9 mouse cellular contexts compared by ENCODE assay signal in the genomic region with DNA sequence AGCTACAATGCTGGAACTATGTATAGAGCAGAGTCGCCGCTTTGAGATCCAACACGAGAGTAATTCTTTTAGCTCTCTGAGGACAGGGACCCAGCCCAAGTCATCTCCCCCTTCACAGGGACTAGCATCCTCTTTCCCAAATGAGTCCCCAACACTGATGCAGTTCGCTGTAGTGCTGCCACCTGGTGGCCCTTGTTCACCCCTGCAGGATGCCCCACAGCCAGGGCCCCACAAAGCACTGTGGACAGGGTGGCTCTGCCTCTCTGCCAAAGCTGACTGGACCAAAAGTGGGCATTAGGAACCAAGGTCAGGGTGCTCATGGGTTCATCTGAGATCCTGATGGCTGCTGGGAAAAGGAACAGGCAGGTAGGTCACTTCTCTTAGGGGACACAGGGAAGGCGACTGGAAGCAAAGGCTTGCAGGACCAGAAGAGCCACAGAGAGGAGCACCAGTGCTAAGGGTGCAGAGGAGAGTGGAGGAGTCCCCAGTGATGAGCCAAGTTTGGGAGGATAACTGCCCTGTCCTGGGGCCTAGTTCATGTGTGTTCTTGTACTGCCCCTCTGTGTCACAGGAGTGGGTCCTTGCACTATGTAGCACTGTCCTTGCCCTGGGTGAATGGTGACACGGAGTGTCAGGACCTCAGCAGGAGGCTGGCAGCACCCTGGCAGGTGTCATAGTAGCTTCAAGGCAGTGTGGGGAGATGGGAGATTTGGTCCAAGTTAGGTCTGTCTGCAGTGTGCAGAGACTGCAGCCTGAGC. TPM values are rescaled to one million over a fixed set of nuclear protein-coding genes. Genes with fewer than 3 reads are reported as not detected.
A peak's percentile ranks its signal among the peaks of the same experiment; 100 is the strongest.
DNase-seq lines count a peak whose midpoint lies in the region; ATAC-seq and TF ChIP-seq lines count a peak whose summit lies in the region.
"Had no signal": no experiment of that assay in that cellular context is flagged by ENCODE, and none has a peak within 500 bp of the region (broad histone marks: within the 10 kb centered on the region; RNA-seq: fewer than 3 reads in every experiment).

No protein-coding gene starts in this region.

- peak; percentile 59 to 73 for DNase-seq in right cerebral cortex, adult 2 months (ENCODE audit: low spot score in 2 of 2)
- no peak for DNase-seq in right cerebral cortex, postnatal 36 days (ENCODE audit: low spot score in 2 of 2)
- peak; percentile 49 for DNase-seq in adrenal gland, adult 2 months
- DNase-seq in hindbrain, postnatal 0 days (ENCODE audit: low spot score), result peak; percentile 76
- DNase-seq in liver, embryonic 14.5 days (ENCODE audit: low read depth in 3 of 3, low spot score in 3 of 3), result no peak
- DNase-seq in neural tube, embryonic 11.5 days (ENCODE audit: low spot score), result peak; percentile 77
- DNase-seq in urinary bladder, postnatal 4 days (ENCODE audit: low spot score in 2 of 2), result no peak

- TF ChIP-seq EP300 in liver, embryonic 14.5 days (IDR thresholded peaks at IDR 0.05; ENCODE audit: low read depth), result no peak

- no peaks in the 10 kb centered on the region for H3K27me3 ChIP-seq in hindbrain, postnatal 0 days (ENCODE audit: insufficient read depth, low read length)
- H3K27me3 ChIP-seq in liver, embryonic 14.5 days (ENCODE audit: control insufficient read depth, insufficient read depth, low read length), result no peaks in the 10 kb centered on the region
- H3K27me3 ChIP-seq in neural tube, embryonic 11.5 days (ENCODE audit: control insufficient read depth, insufficient read depth, low read length), result no peaks in the 10 kb centered on the region

- no peaks in the 10 kb centered on the region for H3K4me1 ChIP-seq in hindbrain, postnatal 0 days (ENCODE audit: insufficient read depth, low read length)
- H3K4me1 ChIP-seq in liver, embryonic 14.5 days (replicated peaks; ENCODE audit: control insufficient read depth in 2 of 2, insufficient read depth in 2 of 2, low read length in 1 of 2), result no peaks in the 10 kb centered on the region
- no peaks in the 10 kb centered on the region for H3K4me1 ChIP-seq in neural tube, embryonic 11.5 days (ENCODE audit: control insufficient read depth, insufficient read depth, low read length)

- H3K4me3 ChIP-seq in hindbrain, postnatal 0 days (ENCODE audit: low read length), result no peak overlapping the region
- H3K4me3 ChIP-seq in liver, embryonic 14.5 days (ENCODE audit: insufficient read depth in 1 of 2, low read depth in 2 of 2, low read length in 2 of 2), result no peak overlapping the region
- H3K4me3 ChIP-seq in neural tube, embryonic 11.5 days (ENCODE audit: low read depth, low read length), result no peak overlapping the region
- H3K4me3 ChIP-seq: megakaryocyte, embryonic 14.5 days had no signal

- peak; percentile 58 for ATAC-seq in erythroblast, adult 5-6 weeks (replicated peaks; ENCODE audit: low FRiP score, poor library complexity, severe bottlenecking)
- peak; percentile 52 for ATAC-seq in hindbrain, postnatal 0 days
- ATAC-seq in liver, embryonic 14.5 days (ENCODE audit: insufficient read depth), result peak; percentile 43; the same call in 1 of the 2 replicates
- ATAC-seq in neural tube, embryonic 11.5 days (ENCODE audit: insufficient read depth, low FRiP score, low TSS enrichment), result peak; percentile 48; the same call in 1 of the 2 replicates

- no peak overlapping the region for H3K27ac ChIP-seq in hindbrain, postnatal 0 days
- no peak overlapping the region for H3K27ac ChIP-seq in liver, embryonic 14.5 days
- H3K27ac ChIP-seq in neural tube, embryonic 11.5 days (ENCODE audit: low read depth, low read length), result no peak overlapping the region

- WGBS in hindbrain, postnatal 0 days, result 60% methylated on average over 6 of the region's 6 CpGs
- WGBS in liver, embryonic 14.5 days (ENCODE audit: insufficient replicate concordance), result 46% methylated on average over 6 of the region's 6 CpGs
- 62% methylated on average over 6 of the region's 6 CpGs for WGBS in neural tube, embryonic 11.5 days

- no peaks in the 10 kb centered on the region for H3K9me3 ChIP-seq in hindbrain, postnatal 0 days (ENCODE audit: low read length)
- H3K9me3 ChIP-seq in liver, embryonic 14.5 days (ENCODE audit: control insufficient read depth, low read length), result no peaks in the 10 kb centered on the region
- H3K9me3 ChIP-seq in neural tube, embryonic 11.5 days (ENCODE audit: control insufficient read depth, low read length), result no peaks in the 10 kb centered on the region

- H3K9ac ChIP-seq in hindbrain, postnatal 0 days (replicated peaks; ENCODE audit: low read length), result no peak overlapping the region
- H3K9ac ChIP-seq in liver, embryonic 14.5 days (replicated peaks), result no peak overlapping the region
- H3K9ac ChIP-seq in neural tube, embryonic 11.5 days (ENCODE audit: low read length), result no peak overlapping the region

- H3K4me2 ChIP-seq in hindbrain, postnatal 0 days (ENCODE audit: low read depth, low read length), result no peak overlapping the region
- H3K4me2 ChIP-seq in liver, embryonic 14.5 days (ENCODE audit: low read depth), result no peak overlapping the region
- H3K4me2 ChIP-seq in neural tube, embryonic 11.5 days (ENCODE audit: low read depth), result no peak overlapping the region

- TF ChIP-seq CTCF in hindbrain, postnatal 0 days (IDR thresholded peaks at IDR 0.05; ENCODE audit: low read depth), result peak; percentile 93
- TF ChIP-seq CTCF in liver, embryonic 14.5 days (IDR thresholded peaks at IDR 0.05; ENCODE audit: low read depth), result peak; percentile 94

- H3K36me3 ChIP-seq in hindbrain, postnatal 0 days (ENCODE audit: insufficient read depth, low read length), result peaks cover 27% of the 10 kb centered on the region; the same call in 1 of the 2 replicates
- 0 out of 2 replicates have a peak, but pooled peaks cover 3% of the 10 kb centered on the region for H3K36me3 ChIP-seq in liver, embryonic 14.5 days (replicated peaks; ENCODE audit: control insufficient read depth, insufficient read depth, low read depth)
- H3K36me3 ChIP-seq in neural tube, embryonic 11.5 days (ENCODE audit: control insufficient read depth, insufficient read depth, low read length), result peaks cover 2% of the 10 kb centered on the region

RNA-seq across cellular contexts. Expression of gene Pink1, which starts 7.4 kb away (rescaled TPM):
- 100 to 1,000 TPM; 145 to 180 TPM for total RNA-seq in adrenal gland, adult 2 months (2021)
- 371 and 378 TPM in 2 replicates for polyA plus RNA-seq in adrenal gland, adult 2 months (2012; rRNA removed)
- 52.7 and 58.8 TPM in 2 replicates for total RNA-seq in erythroblast, adult 5-6 weeks (2015; ENCODE audit: low replicate concordance)
- total RNA-seq in erythroblast, adult 5-6 weeks (2017; ENCODE audit: low replicate concordance), result 91.2 and 111 TPM in 2 replicates
- 288 and 303 TPM in 2 replicates for total RNA-seq in hindbrain, postnatal 0 days (2014; rRNA removed)
- 143 and 144 TPM in 2 replicates for polyA plus RNA-seq in hindbrain, postnatal 0 days (2015; fragmentation: Nextera tagmentation; extraction: Ambion mirVana)
- 13.2 and 14.3 TPM in 2 replicates for polyA plus RNA-seq in liver, embryonic 14.5 days (2012; rRNA removed)
- polyA plus RNA-seq in liver, embryonic 14.5 days (2014; fragmentation: Nextera tagmentation; extraction: Ambion mirVana), result 15.7 and 19.2 TPM in 2 replicates
- 26.5 and 29.3 TPM in 2 replicates for polyA plus RNA-seq in neural tube, embryonic 11.5 days (2014; fragmentation: Nextera tagmentation; extraction: Ambion mirVana)

RNA-seq across cellular contexts. Expression of gene Ddost, which starts 14.2 kb away (rescaled TPM):
- 100 to 1,000 TPM; 116 to 131 TPM for total RNA-seq in adrenal gland, adult 2 months (2021)
- polyA plus RNA-seq in adrenal gland, adult 2 months (2012; rRNA removed), result 320 and 326 TPM in 2 replicates
- 48.2 and 52.5 TPM in 2 replicates for total RNA-seq in erythroblast, adult 5-6 weeks (2015; ENCODE audit: low replicate concordance)
- 27.2 and 36.8 TPM in 2 replicates for total RNA-seq in erythroblast, adult 5-6 weeks (2017; ENCODE audit: low replicate concordance)
- total RNA-seq in hindbrain, postnatal 0 days (2014; rRNA removed), result 232 and 241 TPM in 2 replicates
- polyA plus RNA-seq in hindbrain, postnatal 0 days (2015; fragmentation: Nextera tagmentation; extraction: Ambion mirVana), result 216 and 218 TPM in 2 replicates
- 83.1 and 91.7 TPM in 2 replicates for polyA plus RNA-seq in liver, embryonic 14.5 days (2012; rRNA removed)
- polyA plus RNA-seq in liver, embryonic 14.5 days (2014; fragmentation: Nextera tagmentation; extraction: Ambion mirVana), result 135 and 141 TPM in 2 replicates
- polyA plus RNA-seq in neural tube, embryonic 11.5 days (2014; fragmentation: Nextera tagmentation; extraction: Ambion mirVana), result 231 and 247 TPM in 2 replicates

RNA-seq across cellular contexts. Expression of gene Cda, which starts 49.1 kb away (rescaled TPM):
- total RNA-seq in adrenal gland, adult 2 months (2021), result 10 to 100 TPM; 11.2 to 15.5 TPM
- 26.4 and 31.5 TPM in 2 replicates for polyA plus RNA-seq in adrenal gland, adult 2 months (2012; rRNA removed)
- total RNA-seq in erythroblast, adult 5-6 weeks (2015; ENCODE audit: low replicate concordance), result not detected in 2 replicates
- total RNA-seq in erythroblast, adult 5-6 weeks (2017; ENCODE audit: low replicate concordance), result not detected in 2 replicates
- 9.5 and 20.5 TPM in 2 replicates for total RNA-seq in hindbrain, postnatal 0 days (2014; rRNA removed)
- polyA plus RNA-seq in hindbrain, postnatal 0 days (2015; fragmentation: Nextera tagmentation; extraction: Ambion mirVana), result 12.1 and 15.1 TPM in 2 replicates
- polyA plus RNA-seq in liver, embryonic 14.5 days (2012; rRNA removed), result 2.6 and 2.7 TPM in 2 replicates
- polyA plus RNA-seq in liver, embryonic 14.5 days (2014; fragmentation: Nextera tagmentation; extraction: Ambion mirVana), result 3.3 and 3.7 TPM in 2 replicates
- 3.5 and 4.4 TPM in 2 replicates for polyA plus RNA-seq in neural tube, embryonic 11.5 days (2014; fragmentation: Nextera tagmentation; extraction: Ambion mirVana)

Comparison
In these comparisons a context has a peak if more than half of its experiments do, and no peak if none do; other contexts are left out.
1. DNase-seq: peak in right cerebral cortex, adult 2 months (2 of 2), adrenal gland, adult 2 months (single experiment), hindbrain, postnatal 0 days (single experiment) and neural tube, embryonic 11.5 days (single experiment); none in right cerebral cortex, postnatal 36 days (0 of 2), liver, embryonic 14.5 days (0 of 3) and urinary bladder, postnatal 4 days (0 of 2).
2. Peak in every context shown above with its lines, with median percentiles within 50 percentile points of each other: ATAC-seq.